Mouse (Mus musculus) ovary, adult 18-20 months (tissue): ENCODE measurements at regions not wholly inside any gene's neighbourhood (a gene's known extent, or its start where the extent isn't known, plus 50 kb on each side); places are given as distances from the start of the nearest gene placed in this dataset.
"Not testable (repeated sequence)": the region's sequence is repeated elsewhere in the genome, so short reads cannot be mapped to it uniquely, and the experiment has no call there.

Source experiments
- DNase-seq: peaks from one replicate; pipeline ENCODE4 v3.0.0; 2022; ENCODE audit warnings: low spot score, mixed read lengths

DNA sequence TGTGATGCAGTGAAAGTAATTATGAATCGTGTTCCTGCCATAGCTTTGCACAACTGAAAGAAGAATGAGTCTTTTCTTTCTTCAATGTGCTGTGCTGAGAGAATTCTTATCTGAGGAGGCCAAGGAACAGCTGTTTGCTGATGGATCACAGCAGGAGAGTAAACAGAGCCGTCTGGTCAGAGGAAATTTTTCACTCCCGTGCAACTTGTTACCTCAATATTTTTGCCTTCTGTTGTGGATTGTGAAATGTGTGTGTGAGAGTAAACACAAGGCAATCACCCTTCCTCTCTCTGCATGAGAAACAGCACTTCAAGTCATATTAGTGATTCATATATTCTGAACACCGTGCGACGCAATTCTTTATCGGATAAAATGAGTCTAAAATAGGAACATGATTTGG, 171.9 kb downstream of the Epm2a start:
- no peak for DNase-seq

DNA sequence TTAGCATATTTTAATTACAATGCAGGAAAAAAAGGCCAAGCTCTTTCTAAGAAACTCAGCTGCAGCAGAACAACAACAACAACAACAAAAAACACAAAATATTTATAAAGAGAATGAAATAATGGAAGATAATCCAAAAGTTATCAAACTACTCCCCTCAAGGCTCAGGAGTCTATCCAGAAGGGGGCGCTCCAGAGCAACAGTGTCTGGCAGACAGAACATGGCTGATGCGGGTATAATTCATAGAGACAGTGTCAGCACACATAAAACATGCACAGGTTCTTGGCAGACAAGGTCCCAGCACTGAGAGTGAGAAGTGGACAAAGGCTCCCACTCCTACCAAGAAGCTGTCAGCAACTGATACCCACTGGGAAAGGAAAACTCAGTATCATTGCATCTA, 173.9 kb downstream of the Epm2a start:
- DNase-seq = no peak

GRCm38 (mm10) chr10:11531343-11531742, 188.1 kb downstream of the Epm2a start:
- DNase-seq = no peak

- not testable (repeated sequence) for DNase-seq
These were observed 212.2 kb downstream of the Epm2a start for GRCm38 (mm10) chr10:11555376-11555775.

DNA sequence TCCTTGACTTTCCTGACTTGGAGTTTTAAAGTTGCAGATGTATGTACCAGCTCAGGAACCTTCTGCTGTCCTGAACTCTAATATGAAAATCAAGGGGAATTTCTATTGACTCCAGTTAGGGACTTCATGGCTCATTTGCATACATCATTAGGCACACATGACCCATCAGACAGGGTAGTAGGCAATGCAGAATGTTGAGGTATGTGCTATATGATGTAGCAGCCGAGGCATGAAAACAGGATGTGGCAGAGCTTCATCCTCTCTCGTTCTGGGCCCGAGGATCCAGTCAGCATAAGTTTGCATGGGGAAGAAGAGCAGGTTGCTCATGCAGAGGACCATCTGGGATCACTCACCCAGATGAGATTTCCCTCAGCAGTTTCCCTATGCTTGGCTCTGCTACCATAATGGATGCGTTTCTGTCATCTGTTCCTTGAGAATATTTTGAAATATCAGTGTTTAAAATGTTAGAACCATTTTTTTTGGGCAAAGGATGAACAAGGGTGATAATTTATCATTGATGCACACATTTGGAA, 227.4 kb downstream of the Epm2a start:
- no peak for DNase-seq

GRCm38 (mm10) chr10:11608451-11608850, 265.2 kb downstream of the Epm2a start:
- DNase-seq = no peak

DNA sequence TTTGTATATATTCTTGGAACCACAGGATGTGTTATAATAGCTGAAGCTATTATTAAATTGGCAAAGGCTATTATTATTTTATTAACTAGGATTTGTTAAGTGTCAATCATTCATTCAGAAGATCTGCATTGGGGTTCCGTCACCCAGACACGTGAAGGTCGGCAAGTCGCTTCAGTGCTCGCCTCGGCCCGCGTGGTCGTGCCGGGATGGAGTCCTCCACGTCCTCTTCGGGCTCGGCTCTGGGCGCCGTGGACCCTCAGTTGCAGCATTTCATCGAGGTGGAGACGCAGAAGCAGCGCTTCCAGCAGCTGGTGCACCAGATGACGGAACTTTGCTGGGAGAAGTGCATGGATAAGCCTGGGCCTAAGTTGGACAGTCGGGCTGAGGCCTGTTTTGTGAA, 265.9 kb downstream of the Epm2a start:
- not testable (repeated sequence) for DNase-seq

GRCm38 (mm10) chr10:11648151-11648550, 304.9 kb downstream of the Epm2a start:
- no peak for DNase-seq

- DNase-seq = no peak
These were observed 317.0 kb downstream of the Epm2a start for GRCm38 (mm10) chr10:11660056-11660770.

DNA sequence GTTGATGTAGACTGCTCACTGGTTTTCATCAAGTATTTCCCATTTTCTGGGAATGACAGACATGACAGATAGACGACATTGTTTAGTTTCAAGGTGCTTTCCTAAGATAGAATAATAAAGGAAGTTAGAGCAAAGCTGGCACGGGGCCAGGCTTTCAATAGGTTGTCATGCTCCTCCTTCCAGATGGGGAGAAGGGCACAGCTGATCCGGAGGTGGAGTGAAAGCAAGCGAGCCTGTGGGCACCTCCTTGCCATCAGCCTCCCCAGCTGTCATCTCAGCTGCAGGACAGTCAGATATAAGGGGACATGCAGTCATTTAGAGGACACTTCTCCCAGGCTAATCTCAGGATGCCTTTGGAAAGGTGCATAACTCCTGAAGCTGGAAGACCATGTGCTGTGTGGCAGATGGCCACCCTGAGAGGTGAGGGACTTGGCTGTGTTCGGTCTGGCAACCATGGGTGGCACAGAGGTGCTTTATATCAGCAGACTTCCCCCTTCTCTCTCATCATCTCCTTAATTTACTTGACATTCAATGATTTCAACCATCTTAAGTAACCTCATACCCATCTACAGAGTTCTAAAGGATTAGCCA, 318.6 kb downstream of the Epm2a start:
- DNase-seq = no peak

GRCm38 (mm10) chr10:11709742-11710141, 366.5 kb downstream of the Epm2a start:
- no peak for DNase-seq

GRCm38 (mm10) chr10:11724775-11725174, 381.6 kb downstream of the Epm2a start:
- no peak for DNase-seq

DNA sequence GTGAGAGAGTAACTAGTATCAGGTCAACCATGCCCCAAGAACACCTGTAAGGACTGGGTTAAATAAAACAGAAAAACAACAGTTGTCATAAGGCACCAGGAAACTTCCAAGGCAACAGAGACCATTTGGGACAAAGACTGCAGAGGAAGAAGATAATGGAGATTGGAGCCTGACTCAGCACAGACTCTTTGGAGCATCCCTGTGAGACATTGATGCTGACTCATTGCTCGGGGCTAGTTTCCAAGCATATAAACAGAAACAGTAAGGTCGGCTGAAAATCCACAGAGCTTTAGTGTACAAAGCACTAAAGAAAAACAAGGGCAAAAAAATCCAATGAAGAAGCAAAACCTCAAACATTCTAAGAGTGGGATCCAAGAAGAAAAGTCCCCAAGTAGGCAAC, 386.3 kb downstream of the Epm2a start:
- no peak for DNase-seq

DNA sequence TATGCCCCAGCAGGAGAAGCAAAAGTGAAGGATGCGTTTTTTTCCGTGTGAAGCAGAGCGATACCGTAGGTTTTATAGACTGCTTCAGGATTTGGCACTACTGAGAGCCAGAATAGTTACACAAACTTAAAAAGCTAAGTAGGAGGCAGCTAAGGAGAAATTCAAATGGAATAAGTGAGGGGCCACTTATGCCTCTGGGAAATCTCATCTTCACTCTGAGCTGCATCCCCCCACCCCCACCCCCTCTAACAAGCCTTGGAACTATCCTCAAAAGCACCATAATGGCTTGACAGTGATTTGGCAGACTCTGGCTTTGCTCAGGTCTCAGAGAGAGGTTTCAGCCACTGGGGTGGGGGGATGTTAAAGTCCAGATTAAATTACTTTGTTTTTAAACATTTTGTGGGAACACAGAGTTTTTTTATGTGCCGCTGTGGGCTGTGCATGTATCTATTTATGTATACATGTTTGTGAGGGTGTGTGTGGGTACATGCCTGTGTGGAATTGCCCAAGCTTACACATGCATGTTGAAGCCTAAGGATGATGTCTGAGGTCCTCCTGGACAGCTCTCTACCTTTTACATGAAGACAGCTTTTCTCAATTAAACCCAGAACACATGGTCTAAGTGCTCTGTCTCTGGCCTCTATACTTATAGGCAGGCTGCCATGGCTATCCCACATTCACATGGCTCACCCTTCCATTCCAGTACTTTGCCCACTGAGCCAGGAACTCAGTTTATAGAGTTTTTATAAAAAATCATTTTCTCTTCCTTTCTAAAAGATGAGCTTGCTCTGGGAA, 396.6 kb downstream of the Epm2a start:
- no peak for DNase-seq

DNA sequence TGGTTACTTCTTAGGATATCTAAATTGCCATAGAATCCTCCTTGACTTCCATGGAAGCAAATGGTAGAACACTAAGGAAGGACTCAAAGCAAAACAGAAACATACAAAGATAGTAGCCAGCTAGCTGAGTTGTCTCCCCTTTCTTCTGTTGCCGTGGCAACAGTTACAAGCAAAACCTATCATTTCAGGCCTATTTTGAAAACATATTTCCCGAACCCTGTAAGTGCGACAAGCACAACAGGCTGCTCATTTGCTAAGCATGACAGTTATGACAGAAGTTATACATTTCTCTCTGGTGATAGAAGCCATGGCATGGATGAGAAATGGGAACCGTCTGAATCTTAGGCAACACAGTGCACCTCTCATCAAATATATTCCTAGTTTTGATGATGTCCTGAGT, 402.4 kb downstream of the Epm2a start:
- DNase-seq = no peak

GRCm38 (mm10) chr10:11746959-11747358, 403.8 kb downstream of the Epm2a start:
- no peak for DNase-seq

DNA sequence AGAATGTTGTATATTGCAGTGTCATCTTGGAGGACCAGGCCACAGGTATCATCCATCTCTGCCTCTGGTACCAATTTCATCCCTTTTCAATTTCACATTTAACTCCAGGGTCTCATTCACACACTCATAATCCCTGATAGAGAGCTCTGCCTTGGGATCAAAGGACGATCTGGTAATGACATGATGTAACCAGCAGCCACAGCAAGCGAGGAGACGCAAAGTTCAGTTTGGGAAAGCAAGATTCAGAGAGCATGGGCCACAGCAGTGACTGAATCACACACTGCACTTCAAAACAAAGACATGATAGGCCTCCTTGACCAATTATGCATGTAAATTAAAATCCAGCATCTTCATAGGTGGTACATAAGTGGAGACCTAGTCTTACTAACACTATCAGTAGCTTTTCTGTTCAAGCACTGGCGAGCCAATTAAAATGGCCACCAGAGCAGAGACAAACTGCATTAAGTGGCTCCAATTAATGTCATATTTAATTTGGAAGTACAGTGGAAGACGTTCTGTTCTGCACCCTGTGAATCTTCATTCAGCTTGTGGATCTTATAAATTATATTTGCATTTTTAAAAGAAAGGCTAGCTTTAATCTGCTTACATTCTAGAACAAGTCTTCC, 412.0 kb downstream of the Epm2a start:
- no peak for DNase-seq

DNA sequence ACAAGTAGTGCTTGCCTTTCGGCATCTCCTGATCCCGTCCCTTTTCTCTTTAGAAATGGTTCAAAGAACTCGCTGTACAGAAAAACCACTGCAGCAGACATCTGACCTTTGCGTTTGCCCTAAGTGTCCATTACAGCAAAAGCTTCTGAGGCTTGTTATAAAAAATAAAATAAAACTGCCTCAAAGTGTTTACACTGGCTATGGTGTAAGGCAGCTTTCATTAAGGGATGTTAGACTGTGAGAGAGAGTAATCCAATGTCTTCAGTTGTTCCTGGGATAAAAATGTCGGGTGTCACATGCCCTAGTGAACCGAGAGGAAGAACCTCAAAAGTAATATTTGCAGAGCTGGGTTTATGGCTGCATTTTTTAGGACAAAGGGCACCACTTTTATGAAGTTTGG, 434.7 kb downstream of the Epm2a start:
- DNase-seq = no peak

- no peak for DNase-seq
These were observed 437.1 kb downstream of the Epm2a start for GRCm38 (mm10) chr10:11780302-11780701.

DNA sequence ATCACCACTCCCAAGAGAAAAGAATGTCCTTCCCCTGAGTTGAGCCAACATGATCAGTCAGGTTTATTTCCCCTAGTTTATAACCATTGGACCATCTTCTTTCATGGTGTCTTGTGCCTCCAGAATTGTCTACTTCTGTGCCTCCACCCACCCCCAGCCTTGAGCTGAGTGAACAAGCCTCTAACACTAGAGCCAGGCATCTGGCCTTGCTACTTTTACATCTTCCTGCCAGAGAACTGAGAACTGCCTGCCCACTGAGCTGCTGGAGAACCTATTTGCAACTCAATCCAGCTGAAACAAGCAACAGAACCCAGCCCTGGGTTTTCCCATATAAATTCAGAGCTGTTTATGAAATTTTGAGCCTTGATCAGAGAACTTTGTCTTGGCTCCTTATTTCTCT, 444.0 kb downstream of the Epm2a start:
- DNase-seq = no peak

DNA sequence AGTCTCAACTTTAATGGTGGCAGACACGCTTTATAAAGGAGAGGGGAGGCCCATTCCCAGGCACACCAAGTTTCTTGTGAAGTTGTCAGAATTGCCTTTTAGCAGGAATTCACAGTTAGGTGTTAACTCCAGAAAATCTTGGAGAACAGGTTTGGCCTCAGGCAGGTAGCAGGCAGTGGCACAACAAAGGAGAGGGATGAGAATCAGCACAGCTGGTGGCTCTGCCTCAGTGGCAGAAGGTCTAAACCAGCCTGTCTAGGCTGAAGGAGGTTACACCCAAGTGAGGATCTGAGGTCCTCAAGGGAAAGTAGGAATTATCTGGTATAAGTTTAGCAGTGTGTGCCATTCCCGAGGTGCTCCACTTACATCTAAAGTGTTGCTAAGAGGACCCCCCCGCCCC, 456.3 kb downstream of the Epm2a start:
- no peak for DNase-seq
